Mouse (Mus musculus) forebrain, embryonic 13.5 days (tissue): ENCODE data around the gene Atp2b2. TPM values are rescaled to one million over a fixed set of nuclear protein-coding genes. Genes with fewer than 3 reads are reported as not detected.
A peak's percentile ranks its signal among the peaks of the same experiment; 100 is the strongest.

Experiments used
- ATAC-seq: fragments of 200-750 bp; cut with Nextera tagmentation; 2 replicates; pipeline ENCODE4 v1.8.0; 2017
- H3K27ac ChIP-seq: fragments of 300-500 bp; sonication (generic); 2 replicates; pipeline ENCODE4 v1.5.1; 2015; ENCODE audit warnings: inconsistent platforms, mild to moderate bottlenecking, moderate library complexity
- H3K27me3 ChIP-seq: fragments of 300-500 bp; sonication (generic); 2 replicates; pipeline ENCODE4 v1.6.1; 2015; ENCODE audit warnings: mild to moderate bottlenecking, inconsistent platforms
- H3K36me3 ChIP-seq: fragments of 300-500 bp; sonication (generic); 2 replicates; pipeline ENCODE4 v1.6.1; 2015; ENCODE audit warnings: mild to moderate bottlenecking, inconsistent platforms; ENCODE audit not compliant: poor library complexity, severe bottlenecking
- H3K4me1 ChIP-seq: fragments of 300-500 bp; sonication (generic); 2 replicates; pipeline ENCODE4 v1.6.1; 2015; ENCODE audit warnings: inconsistent platforms
- H3K4me2 ChIP-seq: fragments of 300-500 bp; sonication (generic); 2 replicates; pipeline ENCODE4 v1.6.1; 2015; ENCODE audit warnings: inconsistent platforms, mild to moderate bottlenecking, moderate library complexity
- H3K4me3 ChIP-seq: fragments of 300-500 bp; sonication (generic); 2 replicates; pipeline ENCODE4 v1.5.1; 2015; ENCODE audit warnings: mild to moderate bottlenecking, inconsistent platforms
- H3K9ac ChIP-seq: fragments of 300-500 bp; sonication (generic); 2 replicates; pipeline ENCODE4 v1.6.1; 2015; ENCODE audit warnings: mild to moderate bottlenecking, inconsistent platforms
- H3K9me3 ChIP-seq: fragments of 300-500 bp; sonication (generic); replicated peaks from 2 replicates; pipeline ENCODE4 v1.6.1; 2016; ENCODE audit warnings: inconsistent platforms
- WGBS: fragments of 180-500 bp; shearing (Covaris S2); methylation state at CpG from one replicate; pipeline ENCODE4 v1.1.7; 2015; 5-methylcytosine and 5-hydroxymethylcytosine counted together
- polyA plus RNA-seq: library from polyadenylated mRNA; unstranded; fragments of >200 nt; fragmentation: Nextera tagmentation; extraction: Ambion mirVana; gene quantifications from 2 replicates; pipeline ENCODE4 v1.2.1, GENCODE M21; 2015

Gene Atp2b2
- polyA plus RNA-seq, 1 experiment from 2014 or later = 15.5 TPM

- ATAC-seq = peak; percentile 80
- Histone ChIP-seq H3K9me3 (no peaks in the 10 kb centered on the region), H3K36me3 (peaks cover 27% of the 10 kb centered on the region), H3K27ac (peak overlapping the region; percentile 65), H3K9ac (no peak overlapping the region), H3K27me3 (no peaks in the 10 kb centered on the region), H3K4me2 (no peak overlapping the region), H3K4me3 (no peak overlapping the region), H3K4me1 (peaks cover 37% of the 10 kb centered on the region)
- WGBS = 21% methylated on average over 9 of the region's 9 CpGs
Measured at GRCm38 (mm10) chr6:113799349-113799748, 243.1 kb downstream of the Atp2b2 start.

- 16% methylated on average over 2 of the region's 2 CpGs for WGBS
Measured at GRCm38 (mm10) chr6:113798921-113799320, 243.5 kb downstream of the Atp2b2 start.

GRCm38 (mm10) chr6:113795241-113795702 lies 247.1 kb downstream of the Atp2b2 start:
- Histone ChIP-seq H3K36me3 (peaks cover 15% of the 10 kb centered on the region; the same call in 1 of the 2 replicates), H3K9me3 (no peaks in the 10 kb centered on the region), H3K4me2 (no peak overlapping the region), H3K27me3 (no peaks in the 10 kb centered on the region), H3K4me3 (no peak overlapping the region), H3K27ac (peak overlapping the region; percentile 72), H3K4me1 (peaks cover 37% of the 10 kb centered on the region), H3K9ac (no peak overlapping the region)
- WGBS = 6% methylated on average over 4 of the region's 4 CpGs
- ATAC-seq = peak; percentile 73

More at GRCm38 (mm10) chr6:113798921-113799320, 243.5 kb downstream of the Atp2b2 start:
- Histone ChIP-seq H3K4me3 (no peak overlapping the region), H3K27ac (peak overlapping the region; percentile 65), H3K4me1 (peaks cover 37% of the 10 kb centered on the region), H3K36me3 (peaks cover 24% of the 10 kb centered on the region), H3K4me2 (no peak overlapping the region), H3K9me3 (no peaks in the 10 kb centered on the region), H3K27me3 (no peaks in the 10 kb centered on the region), H3K9ac (no peak overlapping the region)
- no peak; the same call in 1 of the 2 replicates for ATAC-seq

- Histone ChIP-seq H3K36me3 (peaks cover 29% of the 10 kb centered on the region), H3K9me3 (no peaks in the 10 kb centered on the region)
- WGBS = 85% methylated on average over 5 of the region's 5 CpGs
Measured at GRCm38 (mm10) chr6:113792368-113792767, 250.0 kb downstream of the Atp2b2 start.

GRCm38 (mm10) chr6:113791012-113791411 lies 251.4 kb downstream of the Atp2b2 start:
- WGBS = 80% methylated on average over 8 of the region's 8 CpGs
- Histone ChIP-seq H3K4me2 (no peak overlapping the region), H3K4me1 (peaks cover 15% of the 10 kb centered on the region), H3K27me3 (no peaks in the 10 kb centered on the region), H3K9ac (no peak overlapping the region), H3K36me3 (peaks cover 25% of the 10 kb centered on the region), H3K4me3 (no peak overlapping the region), H3K9me3 (no peaks in the 10 kb centered on the region), H3K27ac (no peak overlapping the region)
- ATAC-seq = no peak

More at GRCm38 (mm10) chr6:113792368-113792767, 250.0 kb downstream of the Atp2b2 start:
- H3K4me1 ChIP-seq = peaks cover 21% of the 10 kb centered on the region
- no peak overlapping the region for H3K27ac ChIP-seq
- no peak for ATAC-seq
- no peak overlapping the region for H3K4me2 ChIP-seq
- H3K9ac ChIP-seq = no peak overlapping the region
- no peaks in the 10 kb centered on the region for H3K27me3 ChIP-seq
- H3K4me3 ChIP-seq = no peak overlapping the region

- Histone ChIP-seq H3K9me3 (no peaks in the 10 kb centered on the region), H3K9ac (no peak overlapping the region), H3K4me2 (no peak overlapping the region), H3K4me1 (no peaks in the 10 kb centered on the region), H3K27ac (no peak overlapping the region), H3K4me3 (no peak overlapping the region), H3K36me3 (peaks cover 22% of the 10 kb centered on the region), H3K27me3 (no peaks in the 10 kb centered on the region)
- WGBS = 68% methylated on average over 6 of the region's 6 CpGs
- no peak for ATAC-seq
Measured at GRCm38 (mm10) chr6:113787459-113787968, 254.9 kb downstream of the Atp2b2 start.

- no peaks in the 10 kb centered on the region for H3K9me3 ChIP-seq
- no peak overlapping the region for H3K4me3 ChIP-seq
- H3K27ac ChIP-seq = no peak overlapping the region
- no peaks in the 10 kb centered on the region for H3K27me3 ChIP-seq
- no peak overlapping the region for H3K4me2 ChIP-seq
- H3K36me3 ChIP-seq = peaks cover 38% of the 10 kb centered on the region
- H3K9ac ChIP-seq = no peak overlapping the region
- WGBS = 88% methylated on average over 7 of the region's 7 CpGs
- H3K4me1 ChIP-seq = no peaks in the 10 kb centered on the region
- ATAC-seq = no peak
Measured at GRCm38 (mm10) chr6:113785658-113786057, 256.8 kb downstream of the Atp2b2 start.

GRCm38 (mm10) chr6:113778229-113778753 lies 264.1 kb downstream of the Atp2b2 start:
- Histone ChIP-seq H3K27me3 (no peaks in the 10 kb centered on the region), H3K4me3 (no peak overlapping the region), H3K27ac (no peak overlapping the region), H3K9me3 (no peaks in the 10 kb centered on the region), H3K9ac (no peak overlapping the region), H3K4me2 (no peak overlapping the region), H3K4me1 (no peaks in the 10 kb centered on the region), H3K36me3 (peaks cover 27% of the 10 kb centered on the region)
- ATAC-seq = no peak
- 52% methylated on average over 7 of the region's 7 CpGs for WGBS

GRCm38 (mm10) chr6:113768804-113769203 lies 273.6 kb downstream of the Atp2b2 start:
- Histone ChIP-seq H3K9me3 (no peaks in the 10 kb centered on the region), H3K9ac (no peak overlapping the region), H3K36me3 (peaks cover 38% of the 10 kb centered on the region), H3K27ac (no peak overlapping the region), H3K4me1 (no peaks in the 10 kb centered on the region), H3K27me3 (no peaks in the 10 kb centered on the region), H3K4me3 (no peak overlapping the region), H3K4me2 (no peak overlapping the region)
- ATAC-seq = no peak
- WGBS = 78% methylated on average over 11 of the region's 11 CpGs

GRCm38 (mm10) chr6:113761644-113762043 lies 280.8 kb downstream of the Atp2b2 start:
- H3K4me3 ChIP-seq = no peak overlapping the region
- no peaks in the 10 kb centered on the region for H3K27me3 ChIP-seq
- H3K9me3 ChIP-seq = no peaks in the 10 kb centered on the region
- H3K4me1 ChIP-seq = no peaks in the 10 kb centered on the region
- H3K4me2 ChIP-seq = no peak overlapping the region
- no peak overlapping the region for H3K9ac ChIP-seq
- H3K36me3 ChIP-seq = peaks cover 55% of the 10 kb centered on the region
- H3K27ac ChIP-seq = no peak overlapping the region
- WGBS = 20% methylated on average over 7 of the region's 7 CpGs
- peak; percentile 60; the same call in 1 of the 2 replicates for ATAC-seq

- no peaks in the 10 kb centered on the region for H3K4me1 ChIP-seq
- H3K36me3 ChIP-seq = peaks cover 24% of the 10 kb centered on the region
- no peaks in the 10 kb centered on the region for H3K9me3 ChIP-seq
- 0 out of 2 replicates have a peak, but pooled peaks cover 3% of the 10 kb centered on the region for H3K27me3 ChIP-seq
- no peak overlapping the region for H3K4me3 ChIP-seq
- 65% methylated on average over 17 of the region's 17 CpGs for WGBS
- H3K4me2 ChIP-seq = no peak overlapping the region
- H3K27ac ChIP-seq = no peak overlapping the region
- no peak overlapping the region for H3K9ac ChIP-seq
- ATAC-seq = no peak
Measured at GRCm38 (mm10) chr6:113749119-113749685, 293.2 kb downstream of the Atp2b2 start.

GRCm38 (mm10) chr6:113748351-113748750 lies 294.1 kb downstream of the Atp2b2 start:
- Histone ChIP-seq H3K9me3 (no peaks in the 10 kb centered on the region), H3K4me3 (no peak overlapping the region), H3K36me3 (peaks cover 19% of the 10 kb centered on the region), H3K4me1 (no peaks in the 10 kb centered on the region), H3K4me2 (peak overlapping the region; percentile 3; the same call in 1 of the 2 replicates), H3K27me3 (0 out of 2 replicates have a peak, but pooled peaks cover 8% of the 10 kb centered on the region), H3K27ac (no peak overlapping the region), H3K9ac (no peak overlapping the region)
- 32% methylated on average over 26 of the region's 26 CpGs for WGBS
- no peak for ATAC-seq
